Mouse (Mus musculus) embryo, embryonic 9.5 days (tissue): ENCODE measurements around the gene Olfr1058.
"Not testable (repeated sequence)": the region's sequence is repeated elsewhere in the genome, so short reads cannot be mapped to it uniquely, and the experiment has no call there.

ENCODE experiments used
- DNase-seq: peaks from one replicate; pipeline ENCODE4 v3.0.0-alpha.2; 2017; ENCODE audit errors: extremely low spot score

Gene Olfr1058

DNA sequence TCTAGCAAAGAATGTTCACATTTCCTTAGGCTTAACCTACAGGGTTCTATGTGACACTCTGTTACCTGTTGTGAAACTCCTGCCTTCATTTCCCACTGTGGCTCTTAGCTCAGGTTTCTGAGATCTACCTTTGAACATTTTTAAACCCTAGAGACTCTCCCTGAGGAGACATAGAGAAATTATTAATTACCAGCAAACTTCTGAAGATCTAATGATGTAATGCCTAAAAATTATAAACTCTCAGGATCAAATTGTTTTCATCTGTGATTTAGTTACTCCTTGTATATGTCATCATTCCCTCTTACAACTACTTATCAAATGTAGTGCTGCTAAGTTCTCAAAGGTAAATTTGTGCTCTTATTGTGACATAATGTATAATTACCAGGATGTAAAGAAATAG is at the start of gene Olfr1058:
Olfr1058 (minus strand) TSS at position 101 of the 400 bp plus-strand sequence.
- not testable (repeated sequence) for DNase-seq

DNA sequence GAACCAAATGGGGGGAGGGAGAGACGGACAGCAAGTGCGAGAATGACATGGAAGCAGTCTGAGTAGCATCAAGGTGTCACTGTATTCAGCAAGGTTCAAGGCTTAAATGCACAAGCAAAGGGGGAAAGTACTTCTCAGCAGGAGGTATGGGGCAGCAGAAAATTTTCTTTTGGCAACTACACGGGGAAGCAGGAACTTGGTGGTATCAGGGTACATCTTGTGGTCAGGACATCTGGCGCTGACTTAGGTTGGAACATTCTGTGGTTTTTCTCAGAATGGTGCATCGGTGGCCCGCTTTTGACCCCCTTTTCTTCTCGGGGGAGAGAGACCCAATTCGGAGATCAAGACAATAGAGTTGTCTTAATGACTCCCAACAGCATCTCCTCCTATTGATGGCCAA is 40.1 kb upstream of the Olfr1058 start:
- DNase-seq, result not testable (repeated sequence)

DNA sequence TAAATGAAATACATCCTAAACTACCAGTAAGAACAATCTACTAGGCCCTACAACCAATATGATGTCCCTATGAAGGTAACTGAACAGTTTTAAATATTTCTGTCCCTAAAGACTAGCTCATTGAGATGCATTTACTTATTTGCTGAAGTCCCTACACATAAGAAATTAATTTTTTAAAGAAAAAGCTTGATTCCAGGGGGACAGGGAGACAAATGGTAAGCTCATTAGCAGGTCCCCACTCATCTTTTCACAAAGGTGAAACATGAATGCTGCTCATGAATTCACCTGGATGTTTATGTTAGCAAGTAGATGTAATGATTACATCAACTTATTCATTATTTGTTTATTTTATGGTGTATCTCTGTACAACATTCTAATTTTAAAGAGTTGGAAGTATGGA is 38.3 kb upstream of the Olfr1058 start, which contains the start of gene Olfr1062:
Olfr1062 (minus strand) TSS at position 101 of the 400 bp plus-strand sequence.
- DNase-seq, result not testable (repeated sequence)

DNA sequence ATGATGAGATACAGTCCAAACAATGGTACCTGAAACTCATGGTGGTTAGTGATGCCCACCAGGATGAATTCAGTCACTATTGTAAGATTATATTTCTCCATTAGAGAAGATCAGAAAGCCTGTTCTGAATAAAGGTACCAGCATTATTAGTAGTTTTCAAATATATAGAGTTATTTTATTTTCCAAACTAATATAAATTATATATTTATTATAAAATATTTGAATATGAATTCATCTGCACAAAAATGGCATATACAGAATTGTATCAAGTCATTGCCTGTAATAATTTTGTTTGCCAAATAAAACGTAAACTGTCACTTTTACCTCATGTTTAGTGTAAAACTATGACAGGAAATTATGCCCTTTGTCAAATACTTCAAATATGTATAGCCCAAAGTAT is 25.6 kb upstream of the Olfr1058 start, which contains the start of gene Olfr1061:
Olfr1061 (minus strand) TSS at position 101 of the 400 bp plus-strand sequence.
- DNase-seq, result no peak

DNA sequence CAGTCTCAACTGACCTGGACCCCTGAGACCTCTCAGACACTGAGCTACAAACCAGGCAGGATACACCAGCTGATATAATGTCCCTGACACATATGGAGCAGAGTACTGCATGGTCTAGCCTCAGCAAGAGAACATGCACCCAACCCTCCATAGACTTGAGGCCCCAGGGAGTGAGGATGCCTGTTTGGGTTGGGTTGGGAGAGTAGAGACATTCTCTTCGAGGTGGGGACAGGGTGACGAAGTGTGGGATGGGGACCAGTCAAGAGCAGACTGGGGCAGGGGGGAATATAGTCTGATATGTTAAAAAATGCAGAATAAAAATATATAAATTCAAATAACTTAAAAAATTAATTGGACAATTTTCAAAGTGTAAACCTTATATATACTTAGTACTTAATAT is 6.8 kb upstream of the Olfr1058 start:
- no peak for DNase-seq

DNA sequence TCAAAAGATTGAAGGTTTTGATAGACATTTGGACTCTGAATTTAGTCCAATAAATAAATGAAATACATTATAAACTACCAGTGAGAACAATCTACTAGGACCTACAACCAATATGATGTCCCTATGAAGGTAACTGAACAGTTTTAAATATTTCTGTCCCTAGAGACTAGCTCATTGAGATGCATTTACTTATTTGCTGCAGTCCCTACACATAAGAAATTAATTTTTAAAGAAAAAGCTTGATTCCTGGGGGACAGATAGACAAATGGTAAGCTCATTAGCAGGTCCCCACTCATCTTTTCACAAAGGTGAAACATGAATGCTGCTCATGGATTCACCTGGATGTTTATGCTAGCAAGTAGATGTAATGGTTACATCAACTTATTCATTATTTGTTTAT is 10.1 kb downstream of the Olfr1058 start, which contains the start of gene Olfr1057:
Olfr1057 (minus strand) TSS at position 101 of the 400 bp plus-strand sequence.
- no peak for DNase-seq

DNA sequence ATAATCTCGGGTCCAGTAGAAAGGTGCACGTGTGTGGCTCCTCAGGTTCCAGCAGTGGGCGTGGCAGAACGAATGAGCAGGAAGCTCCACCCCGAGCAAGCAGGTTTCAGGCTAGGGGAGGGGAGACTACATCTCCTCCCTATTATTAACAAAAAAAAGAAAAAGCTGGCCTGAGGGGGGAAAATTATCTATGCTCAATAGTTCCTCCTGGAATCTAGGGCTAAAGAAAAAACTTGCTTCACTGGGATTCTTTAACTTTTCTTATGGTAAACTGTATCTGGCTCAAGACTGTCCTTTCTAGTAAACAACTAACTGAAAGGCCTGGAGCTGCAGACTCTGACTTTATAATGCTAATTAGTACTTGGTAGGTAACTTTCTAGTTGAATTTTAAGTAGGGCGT is 22.0 kb downstream of the Olfr1058 start:
- DNase-seq, result not testable (repeated sequence)

DNA sequence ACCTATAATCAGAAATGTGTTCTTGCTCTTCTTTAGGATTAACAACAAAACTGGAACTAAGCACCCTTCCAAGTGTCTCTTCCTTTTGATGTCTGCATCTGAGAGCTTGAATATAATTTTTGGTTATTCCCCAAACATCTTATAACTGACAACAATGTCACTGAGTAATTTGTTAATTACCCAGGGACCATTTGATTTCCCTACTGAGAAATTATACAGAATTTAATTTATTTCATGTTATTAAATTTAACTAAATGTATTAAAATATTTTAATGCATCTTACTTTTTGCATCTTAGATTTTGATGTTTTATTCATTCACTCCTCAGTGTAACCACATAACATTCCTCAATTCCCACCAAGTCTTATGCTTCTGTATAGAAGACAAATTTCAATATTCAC is 26.0 kb downstream of the Olfr1058 start, which contains the start of gene Olfr1056:
Olfr1056 (minus strand) TSS at position 101 of the 400 bp plus-strand sequence.
- DNase-seq, result no peak

DNA sequence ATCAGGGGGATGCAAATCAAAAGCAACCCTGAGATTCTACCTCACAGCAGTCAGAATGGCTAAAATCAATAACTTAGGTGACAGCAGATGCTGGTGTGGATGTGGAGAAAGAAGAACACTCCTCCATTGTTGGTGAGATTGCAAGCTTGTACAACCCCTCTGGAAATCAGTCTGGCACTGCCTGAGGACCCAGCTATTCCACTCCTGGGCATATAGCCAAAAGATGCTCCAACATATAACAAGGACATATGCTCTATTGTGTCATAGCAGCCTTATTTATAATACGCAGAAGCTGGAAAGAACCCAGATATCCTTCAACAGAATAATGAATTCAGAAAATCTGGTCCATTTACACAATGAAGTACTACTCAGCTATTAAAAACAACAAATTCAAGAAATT is 36.6 kb downstream of the Olfr1058 start:
- not testable (repeated sequence) for DNase-seq

DNA sequence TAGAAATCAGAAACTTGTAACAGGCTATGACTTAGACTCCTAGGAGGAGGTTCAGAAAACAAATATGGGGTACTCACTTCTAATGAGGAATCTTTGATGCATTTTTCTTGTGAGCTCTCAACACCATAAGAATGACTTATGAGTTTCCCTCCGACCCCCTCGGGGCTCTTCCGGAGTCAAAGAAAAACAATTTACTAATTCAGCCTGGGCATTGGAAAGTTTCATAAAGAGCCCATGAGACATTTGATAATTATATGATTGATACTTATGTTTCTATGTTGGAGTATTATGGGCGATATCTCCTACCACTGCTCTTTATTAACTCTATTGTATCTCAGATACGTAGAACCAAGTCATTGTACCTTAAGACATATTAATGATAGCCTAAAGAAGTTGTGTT is 38.2 kb downstream of the Olfr1058 start, which contains the start of gene Olfr1055:
Olfr1055 (minus strand) TSS at position 101 of the 400 bp plus-strand sequence.
- DNase-seq, result no peak

DNA sequence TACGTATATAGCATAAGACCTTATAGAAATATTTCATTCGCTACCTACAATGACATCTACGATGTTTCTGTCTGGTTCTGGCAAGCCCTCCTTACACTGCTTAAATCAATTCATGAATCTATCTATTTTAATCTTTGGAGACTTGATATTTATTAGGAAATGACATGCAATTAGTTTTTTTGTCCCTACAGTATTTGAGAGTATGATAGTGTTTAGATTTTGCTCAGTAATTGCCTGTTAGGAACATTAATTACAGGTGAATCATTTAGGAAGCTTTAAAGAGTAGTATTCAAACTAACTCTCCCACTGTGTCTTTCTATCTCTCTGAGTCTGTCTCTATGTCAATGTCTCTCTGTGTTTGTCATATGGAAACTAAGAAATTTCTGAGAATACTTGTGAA is 53.0 kb downstream of the Olfr1058 start, which contains the start of gene Olfr1054:
Olfr1054 (minus strand) TSS at position 101 of the 400 bp plus-strand sequence.
- DNase-seq, result no peak
